Mouse (Mus musculus): ENCODE measurements at regions not wholly inside any gene's neighbourhood (a gene's known extent, or its start where the extent isn't known, plus 50 kb on each side); places are given as distances from the start of the nearest gene placed in this dataset.

- no peaks in the 10 kb centered on the region for H3K36me3 ChIP-seq (replicated peaks)
- H3K4me1 ChIP-seq (ENCODE audit: insufficient read depth, low read depth, low read length): no peaks in the 10 kb centered on the region
- DNase-seq (ENCODE audit: low spot score): no peak
- peaks cover 14% of the 10 kb centered on the region for H3K27me3 ChIP-seq (ENCODE audit: insufficient read depth, low read length)
- no peak for ATAC-seq (ENCODE audit: extremely low read depth, insufficient number of reproducible peaks, low FRiP score, poor library complexity, severe bottlenecking)
- no peaks in the 10 kb centered on the region for H3K9me3 ChIP-seq (replicated peaks)
- no peak overlapping the region for H3K4me3 ChIP-seq (ENCODE audit: low read depth, low read length)
- TF ChIP-seq CTCF (IDR thresholded peaks at IDR 0.05; ENCODE audit: low read depth, low read length) (no peak), TAL1 (conservative IDR thresholded peaks at IDR 0.05; ENCODE audit: low read depth, low read length) (no peak), GATA1 (IDR thresholded peaks at IDR 0.05; ENCODE audit: borderline replicate concordance, low read length) (no peak), GATA2 (IDR thresholded peaks at IDR 0.05; ENCODE audit: borderline replicate concordance, low read depth, low read length) (no peak), POLR2AphosphoS5 (IDR thresholded peaks at IDR 0.05; ENCODE audit: insufficient replicate concordance, low read depth, low read length) (no peak)
These were observed 83.0 kb upstream of the Tle3 start for GRCm38 (mm10) chr9:61289117-61289516.

GRCm38 (mm10) chr9:61289713-61290112 lies 82.5 kb upstream of the Tle3 start:
- Histone ChIP-seq H3K27me3 (ENCODE audit: insufficient read depth, low read length) (peaks cover 10% of the 10 kb centered on the region), H3K4me1 (ENCODE audit: insufficient read depth, low read depth, low read length) (no peaks in the 10 kb centered on the region), H3K4me3 (ENCODE audit: low read depth, low read length) (no peak overlapping the region), H3K9me3 (replicated peaks) (no peaks in the 10 kb centered on the region), H3K36me3 (replicated peaks) (no peaks in the 10 kb centered on the region)
- TF ChIP-seq CTCF (IDR thresholded peaks at IDR 0.05; ENCODE audit: low read depth, low read length): no peak
- TF ChIP-seq POLR2AphosphoS5 (IDR thresholded peaks at IDR 0.05; ENCODE audit: insufficient replicate concordance, low read depth, low read length): no peak
- no peak for TF ChIP-seq TAL1 (conservative IDR thresholded peaks at IDR 0.05; ENCODE audit: low read depth, low read length)
- no peak for TF ChIP-seq GATA1 (IDR thresholded peaks at IDR 0.05; ENCODE audit: borderline replicate concordance, low read length)
- TF ChIP-seq GATA2 (IDR thresholded peaks at IDR 0.05; ENCODE audit: borderline replicate concordance, low read depth, low read length): no peak
- ATAC-seq (ENCODE audit: extremely low read depth, insufficient number of reproducible peaks, low FRiP score, poor library complexity, severe bottlenecking): no peak
- DNase-seq (ENCODE audit: low spot score): no peak

GRCm38 (mm10) chr9:61291646-61292045 lies 80.5 kb upstream of the Tle3 start:
- Histone ChIP-seq H3K4me1 (ENCODE audit: insufficient read depth, low read depth, low read length) (no peaks in the 10 kb centered on the region), H3K9me3 (replicated peaks) (no peaks in the 10 kb centered on the region), H3K27me3 (ENCODE audit: insufficient read depth, low read length) (peaks cover 14% of the 10 kb centered on the region), H3K4me3 (ENCODE audit: low read depth, low read length) (no peak overlapping the region), H3K36me3 (replicated peaks) (no peaks in the 10 kb centered on the region)
- DNase-seq (ENCODE audit: low spot score) (no peak), ATAC-seq (ENCODE audit: extremely low read depth, insufficient number of reproducible peaks, low FRiP score, poor library complexity, severe bottlenecking) (no peak)
- TF ChIP-seq TAL1 (conservative IDR thresholded peaks at IDR 0.05; ENCODE audit: low read depth, low read length) (no peak), GATA1 (IDR thresholded peaks at IDR 0.05; ENCODE audit: borderline replicate concordance, low read length) (no peak), GATA2 (IDR thresholded peaks at IDR 0.05; ENCODE audit: borderline replicate concordance, low read depth, low read length) (no peak), POLR2AphosphoS5 (IDR thresholded peaks at IDR 0.05; ENCODE audit: insufficient replicate concordance, low read depth, low read length) (no peak), CTCF (IDR thresholded peaks at IDR 0.05; ENCODE audit: low read depth, low read length) (no peak)

- no peak for DNase-seq (ENCODE audit: low spot score)
- no peaks in the 10 kb centered on the region for H3K9me3 ChIP-seq (replicated peaks)
- no peaks in the 10 kb centered on the region for H3K36me3 ChIP-seq (replicated peaks)
- TF ChIP-seq CTCF (IDR thresholded peaks at IDR 0.05; ENCODE audit: low read depth, low read length): no peak
- TF ChIP-seq GATA1 (IDR thresholded peaks at IDR 0.05; ENCODE audit: borderline replicate concordance, low read length): no peak
- TF ChIP-seq TAL1 (conservative IDR thresholded peaks at IDR 0.05; ENCODE audit: low read depth, low read length): no peak
- no peak for TF ChIP-seq GATA2 (IDR thresholded peaks at IDR 0.05; ENCODE audit: borderline replicate concordance, low read depth, low read length)
- TF ChIP-seq POLR2AphosphoS5 (IDR thresholded peaks at IDR 0.05; ENCODE audit: insufficient replicate concordance, low read depth, low read length): no peak
- ATAC-seq (ENCODE audit: extremely low read depth, insufficient number of reproducible peaks, low FRiP score, poor library complexity, severe bottlenecking): no peak
- no peak overlapping the region for H3K4me3 ChIP-seq (ENCODE audit: low read depth, low read length)
- no peaks in the 10 kb centered on the region for H3K4me1 ChIP-seq (ENCODE audit: insufficient read depth, low read depth, low read length)
- H3K27me3 ChIP-seq (ENCODE audit: insufficient read depth, low read length): peaks cover 14% of the 10 kb centered on the region
These were observed 79.7 kb upstream of the Tle3 start for GRCm38 (mm10) chr9:61292501-61292900.

- no peaks in the 10 kb centered on the region for H3K4me1 ChIP-seq (ENCODE audit: insufficient read depth, low read depth, low read length)
- TF ChIP-seq GATA1 (IDR thresholded peaks at IDR 0.05; ENCODE audit: borderline replicate concordance, low read length) (no peak), GATA2 (IDR thresholded peaks at IDR 0.05; ENCODE audit: borderline replicate concordance, low read depth, low read length) (no peak), TAL1 (conservative IDR thresholded peaks at IDR 0.05; ENCODE audit: low read depth, low read length) (no peak), CTCF (IDR thresholded peaks at IDR 0.05; ENCODE audit: low read depth, low read length) (no peak), POLR2AphosphoS5 (IDR thresholded peaks at IDR 0.05; ENCODE audit: insufficient replicate concordance, low read depth, low read length) (no peak)
- DNase-seq (ENCODE audit: low spot score): no peak
- no peak overlapping the region for H3K4me3 ChIP-seq (ENCODE audit: low read depth, low read length)
- peaks cover 14% of the 10 kb centered on the region for H3K27me3 ChIP-seq (ENCODE audit: insufficient read depth, low read length)
- no peaks in the 10 kb centered on the region for H3K36me3 ChIP-seq (replicated peaks)
- no peak for ATAC-seq (ENCODE audit: extremely low read depth, insufficient number of reproducible peaks, low FRiP score, poor library complexity, severe bottlenecking)
- H3K9me3 ChIP-seq (replicated peaks): no peaks in the 10 kb centered on the region
These were observed 78.8 kb upstream of the Tle3 start for GRCm38 (mm10) chr9:61293223-61293985.

- Histone ChIP-seq H3K36me3 (replicated peaks) (no peaks in the 10 kb centered on the region), H3K4me3 (ENCODE audit: low read depth, low read length) (no peak overlapping the region), H3K27me3 (ENCODE audit: insufficient read depth, low read length) (peaks cover 6% of the 10 kb centered on the region; the same call in 1 of the 2 replicates), H3K4me1 (ENCODE audit: insufficient read depth, low read depth, low read length) (peaks cover 3% of the 10 kb centered on the region; the same call in 1 of the 2 replicates), H3K9me3 (replicated peaks) (no peaks in the 10 kb centered on the region)
- no peak for TF ChIP-seq POLR2AphosphoS5 (IDR thresholded peaks at IDR 0.05; ENCODE audit: insufficient replicate concordance, low read depth, low read length)
- no peak for TF ChIP-seq TAL1 (conservative IDR thresholded peaks at IDR 0.05; ENCODE audit: low read depth, low read length)
- TF ChIP-seq GATA2 (IDR thresholded peaks at IDR 0.05; ENCODE audit: borderline replicate concordance, low read depth, low read length): no peak
- no peak for TF ChIP-seq CTCF (IDR thresholded peaks at IDR 0.05; ENCODE audit: low read depth, low read length)
- no peak for TF ChIP-seq GATA1 (IDR thresholded peaks at IDR 0.05; ENCODE audit: borderline replicate concordance, low read length)
- ATAC-seq (ENCODE audit: extremely low read depth, insufficient number of reproducible peaks, low FRiP score, poor library complexity, severe bottlenecking) (no peak), DNase-seq (ENCODE audit: low spot score) (no peak)
These were observed 77.2 kb upstream of the Tle3 start for GRCm38 (mm10) chr9:61295001-61295400.
